Mouse (Mus musculus) intestine, postnatal 0 days (tissue): ENCODE data around the gene Sp3. TPM values are rescaled to one million over a fixed set of nuclear protein-coding genes. Genes with fewer than 3 reads are reported as not detected.

Source experiments
- ATAC-seq: fragments of 200-750 bp; cut with Nextera tagmentation; 2 replicates; pipeline ENCODE4 v1.8.0; 2017; ENCODE audit warnings: mild to moderate bottlenecking, moderate TSS enrichment, moderate library complexity
- H3K27ac ChIP-seq: fragments of 300-500 bp; sonication (generic); 2 replicates; pipeline ENCODE4 v1.5.1; 2014; ENCODE audit warnings: mild to moderate bottlenecking, low read depth, low read length, moderate library complexity
- H3K27me3 ChIP-seq: fragments of 300-500 bp; sonication (generic); replicated peaks from 2 replicates; pipeline ENCODE4 v1.6.1; 2014; ENCODE audit warnings: low read length, mixed read lengths; ENCODE audit not compliant: control insufficient read depth, insufficient read depth
- H3K36me3 ChIP-seq: fragments of 300-500 bp; sonication (generic); 2 replicates; pipeline ENCODE4 v1.6.1; 2014; ENCODE audit warnings: mild to moderate bottlenecking, moderate library complexity; ENCODE audit not compliant: control insufficient read depth, insufficient read depth
- H3K4me1 ChIP-seq: fragments of 300-500 bp; sonication (generic); replicated peaks from 2 replicates; pipeline ENCODE4 v1.6.1; 2014; ENCODE audit warnings: antibody characterized with exemption, low read length, mixed read lengths; ENCODE audit not compliant: control insufficient read depth, insufficient read depth
- H3K4me2 ChIP-seq: fragments of 300-500 bp; sonication (generic); replicated peaks from 2 replicates; pipeline ENCODE4 v1.6.1; 2014; ENCODE audit warnings: low read depth, mild to moderate bottlenecking, moderate library complexity
- H3K4me3 ChIP-seq: fragments of 300-500 bp; sonication (generic); 2 replicates; pipeline ENCODE4 v1.5.1; 2014; ENCODE audit warnings: low read depth, low read length
- H3K9ac ChIP-seq: fragments of 300-500 bp; sonication (generic); 2 replicates; pipeline ENCODE4 v1.6.1; 2014; ENCODE audit warnings: mild to moderate bottlenecking, low read depth, low read length
- H3K9me3 ChIP-seq: fragments of 300-500 bp; sonication (generic); 2 replicates; pipeline ENCODE4 v1.6.1; 2016; ENCODE audit warnings: mixed run types; ENCODE audit not compliant: control insufficient read depth
- CTCF ChIP-seq: sonication (generic); IDR thresholded peaks from 2 replicates; pipeline ENCODE4 v1.5.1; 2016; ENCODE audit warnings: low read depth, mild to moderate bottlenecking, control low read depth, antibody characterized with exemption, moderate library complexity
- WGBS: fragments of 180-500 bp; shearing (Covaris S2); extraction: QIAGEN DNeasy Blood & Tissue Kit; methylation state at CpG from one replicate; pipeline ENCODE4 v1.1.7; 2014; 5-methylcytosine and 5-hydroxymethylcytosine counted together
- microRNA-seq: library from miRNA; unstranded; fragments of <30 nt; microRNA quantifications from one replicate; pipeline ENCODE4, GENCODE M21; 2016
- polyA plus RNA-seq: library from polyadenylated mRNA; unstranded; fragments of >200 nt; fragmentation: Nextera tagmentation; extraction: Ambion mirVana; gene quantifications from 2 replicates; pipeline ENCODE4 v1.2.1, GENCODE M21; 2015

Sp3 gene
- polyA plus RNA-seq, 1 experiment from 2014 or later, result 25.4 TPM

DNA sequence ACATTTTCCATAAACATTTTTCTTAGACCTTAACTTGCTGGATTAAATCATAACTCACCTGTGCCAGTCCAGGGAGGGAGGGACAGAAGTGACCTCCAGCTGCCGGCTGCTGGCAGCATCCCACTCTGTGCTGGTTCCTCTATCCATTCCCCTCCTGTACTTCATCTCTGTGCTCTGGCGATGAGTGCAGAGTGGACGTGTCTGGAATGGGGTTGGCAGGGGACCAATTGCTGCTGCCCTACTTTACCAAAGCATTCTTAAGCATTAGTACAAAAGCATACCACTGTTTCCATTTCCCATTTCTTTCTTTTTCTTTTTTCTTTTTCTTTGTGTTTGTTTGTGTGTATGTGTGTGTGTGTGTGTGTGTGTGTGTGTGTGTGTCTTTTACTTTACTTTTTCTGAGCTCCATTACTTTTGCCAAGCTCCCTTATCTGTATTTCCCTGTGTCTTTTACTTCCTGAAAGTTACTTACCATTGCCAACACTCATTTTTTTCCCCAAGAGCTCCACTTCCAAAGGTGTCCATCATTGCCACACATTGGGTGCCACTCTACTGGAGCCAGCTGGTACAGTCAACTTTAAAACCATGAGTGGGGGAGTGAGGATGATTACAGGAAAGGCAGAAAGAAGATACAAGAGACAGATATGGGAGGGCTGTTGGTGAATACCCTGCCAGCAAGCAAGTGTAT, 82.0 kb downstream of the Sp3 start:
- no peak overlapping the region for H3K27ac ChIP-seq

DNA sequence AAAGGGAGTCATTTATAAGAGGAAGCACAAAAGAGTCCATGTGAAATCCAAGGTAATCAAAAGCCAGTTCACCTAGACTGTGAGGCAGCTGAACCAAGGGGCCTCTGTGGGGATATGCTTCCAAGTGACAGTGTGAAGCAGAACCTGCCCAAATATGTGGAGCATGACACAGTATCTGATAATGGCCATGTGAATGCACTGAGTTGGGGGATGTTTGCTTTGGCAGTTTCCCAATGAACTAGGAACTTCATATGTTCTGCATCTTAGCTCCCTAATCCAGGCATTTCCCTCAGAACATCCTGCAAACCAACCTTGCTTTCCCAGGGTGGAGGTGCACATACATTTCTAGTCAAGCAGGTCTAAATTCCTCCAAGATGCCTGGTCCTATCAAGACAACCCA, 90.4 kb downstream of the Sp3 start:
- no peaks in the 10 kb centered on the region for H3K36me3 ChIP-seq
- no peak overlapping the region for H3K9ac ChIP-seq
- H3K27me3 ChIP-seq, result no peaks in the 10 kb centered on the region
- no peaks in the 10 kb centered on the region for H3K9me3 ChIP-seq
- ATAC-seq, result no peak
- TF ChIP-seq CTCF, result no peak
- H3K4me3 ChIP-seq, result no peak overlapping the region
- H3K27ac ChIP-seq, result no peak overlapping the region
- H3K4me1 ChIP-seq, result no peaks in the 10 kb centered on the region
- no peak overlapping the region for H3K4me2 ChIP-seq

More for the DNA sequence above, 82.0 kb downstream of the Sp3 start:
- TF ChIP-seq CTCF, result no peak
- ATAC-seq, result no peak
- Histone ChIP-seq H3K27me3 (no peaks in the 10 kb centered on the region), H3K4me2 (no peak overlapping the region), H3K9ac (no peak overlapping the region), H3K36me3 (no peaks in the 10 kb centered on the region), H3K9me3 (peaks cover 3% of the 10 kb centered on the region; the same call in 1 of the 2 replicates), H3K4me3 (no peak overlapping the region), H3K4me1 (no peaks in the 10 kb centered on the region)
- WGBS, result 65% methylated on average over 3 of the region's 3 CpGs

Small RNA genes within 50 kb of the gene (microRNA-seq; reads per million reads assigned to microRNA genes)
- gene Gm25960, result not detected

Other genes with a start within 250 kb of the Sp3 start
- not detected in 2 replicates for gene Gm11084, start 6.3 kb upstream of the Sp3 start, polyA plus RNA-seq
- gene Ola1, start 238.5 kb upstream of the Sp3 start, polyA plus RNA-seq, result 42.3 and 43.3 TPM in 2 replicates